Mouse (Mus musculus) testis, adult 2 months (tissue): ENCODE data around the gene Ccdc85b.

Experiments used
- CTCF ChIP-seq: fragments of 200-500 bp; IDR thresholded peaks from 2 replicates; pipeline ENCODE4 v1.5.1; 2012; ENCODE audit warnings: low read depth, mild to moderate bottlenecking, inconsistent platforms, low read length, moderate library complexity; ENCODE audit not compliant: control insufficient read depth, insufficient read depth, insufficient replicate concordance
- POLR2A ChIP-seq: fragments of 200-500 bp; IDR thresholded peaks from 2 replicates; pipeline ENCODE4 v1.6.1; 2012; ENCODE audit warnings: low read depth, mild to moderate bottlenecking, inconsistent platforms, low read length, moderate library complexity; ENCODE audit not compliant: control insufficient read depth

DNA sequence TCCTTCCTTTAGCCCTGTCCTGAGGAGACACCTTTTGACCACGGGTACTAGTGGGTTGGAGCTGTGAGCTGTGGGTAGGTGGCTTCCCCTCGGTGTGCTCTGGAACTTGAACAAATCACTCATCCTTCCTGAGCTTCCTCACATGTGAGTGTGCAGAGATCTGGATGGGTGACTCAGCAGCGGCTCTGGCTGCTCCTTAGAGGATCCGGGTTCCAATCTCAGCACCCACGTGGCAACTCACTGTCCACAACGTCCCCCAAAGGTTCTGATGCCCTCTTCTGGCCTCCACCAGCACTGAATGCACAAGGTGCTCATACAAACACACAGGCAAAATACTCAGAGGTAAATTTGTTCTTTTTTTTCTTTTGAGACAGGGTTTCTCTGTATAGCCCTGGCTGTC is 5.9 kb downstream of the Ccdc85b start:
- no peak for TF ChIP-seq CTCF
- no peak for TF ChIP-seq POLR2A
